Mouse (Mus musculus) liver, embryonic 15.5 days (tissue): ENCODE results near the gene Pcsk5. TPM values are rescaled to one million over a fixed set of nuclear protein-coding genes. Genes with fewer than 3 reads are reported as not detected.

Experiments used
- ATAC-seq: fragments of 200-750 bp; cut with Nextera tagmentation; 2 replicates; pipeline ENCODE4 v1.8.0; 2017; ENCODE audit warnings: moderate number of reproducible peaks, mild to moderate bottlenecking, moderate library complexity; ENCODE audit not compliant: insufficient read depth
- H3K27ac ChIP-seq: fragments of 300-500 bp; sonication (generic); replicated peaks from 2 replicates; pipeline ENCODE4 v1.5.1; 2015; ENCODE audit warnings: mild to moderate bottlenecking, inconsistent platforms
- H3K27me3 ChIP-seq: fragments of 300-500 bp; sonication (generic); 2 replicates; pipeline ENCODE4 v1.6.1; 2015; ENCODE audit warnings: mild to moderate bottlenecking, inconsistent platforms
- H3K36me3 ChIP-seq: fragments of 300-500 bp; sonication (generic); replicated peaks from 2 replicates; pipeline ENCODE4 v1.6.1; 2015; ENCODE audit warnings: moderate library complexity, mild to moderate bottlenecking, inconsistent platforms
- H3K4me1 ChIP-seq: fragments of 300-500 bp; sonication (generic); replicated peaks from 2 replicates; pipeline ENCODE4 v1.6.1; 2015; ENCODE audit warnings: inconsistent platforms
- H3K4me2 ChIP-seq: fragments of 300-500 bp; sonication (generic); 2 replicates; pipeline ENCODE4 v1.6.1; 2015; ENCODE audit warnings: moderate library complexity, mild to moderate bottlenecking, inconsistent platforms
- H3K4me3 ChIP-seq: fragments of 300-500 bp; sonication (generic); replicated peaks from 2 replicates; pipeline ENCODE4 v1.5.1; 2015; ENCODE audit warnings: mild to moderate bottlenecking, inconsistent platforms
- H3K9ac ChIP-seq: fragments of 300-500 bp; sonication (generic); 2 replicates; pipeline ENCODE4 v1.6.1; 2015; ENCODE audit warnings: moderate library complexity, mild to moderate bottlenecking, inconsistent platforms
- H3K9me3 ChIP-seq: fragments of 300-500 bp; sonication (generic); replicated peaks from 2 replicates; pipeline ENCODE4 v1.6.1; 2016; ENCODE audit warnings: inconsistent platforms
- WGBS: fragments of 180-500 bp; shearing (Covaris S2); methylation state at CpG from one replicate; pipeline ENCODE4 v1.1.7; 2015; ENCODE audit warnings: mixed read lengths; ENCODE audit not compliant: insufficient replicate concordance; 5-methylcytosine and 5-hydroxymethylcytosine counted together
- polyA plus RNA-seq: library from polyadenylated mRNA; unstranded; fragments of >200 nt; fragmentation: Nextera tagmentation; extraction: Ambion mirVana; gene quantifications from 2 replicates; pipeline ENCODE4 v1.2.1, GENCODE M21; 2015

Gene Pcsk5
- polyA plus RNA-seq, 1 experiment from 2014 or later = 1.4 TPM

GRCm38 (mm10) chr19:17836566-17837470 is 614 bp downstream of the Pcsk5 start:
- Histone ChIP-seq H3K27ac (0 out of 2 replicates have a peak overlapping the region, but pooled peaks have one; percentile 29), H3K27me3 (peaks cover 39% of the 10 kb centered on the region), H3K9ac (peak overlapping the region; percentile 21; the same call in 1 of the 2 replicates), H3K36me3 (no peaks in the 10 kb centered on the region), H3K4me1 (peaks cover 2% of the 10 kb centered on the region; the same call in 1 of the 2 replicates), H3K4me3 (peak overlapping the region; percentile 56), H3K4me2 (peak overlapping the region; percentile 64), H3K9me3 (no peaks in the 10 kb centered on the region)
- under 1% methylated on average over 66 of the region's 72 CpGs for WGBS
- ATAC-seq = peak; percentile 47; the same call in 1 of the 2 replicates

DNA sequence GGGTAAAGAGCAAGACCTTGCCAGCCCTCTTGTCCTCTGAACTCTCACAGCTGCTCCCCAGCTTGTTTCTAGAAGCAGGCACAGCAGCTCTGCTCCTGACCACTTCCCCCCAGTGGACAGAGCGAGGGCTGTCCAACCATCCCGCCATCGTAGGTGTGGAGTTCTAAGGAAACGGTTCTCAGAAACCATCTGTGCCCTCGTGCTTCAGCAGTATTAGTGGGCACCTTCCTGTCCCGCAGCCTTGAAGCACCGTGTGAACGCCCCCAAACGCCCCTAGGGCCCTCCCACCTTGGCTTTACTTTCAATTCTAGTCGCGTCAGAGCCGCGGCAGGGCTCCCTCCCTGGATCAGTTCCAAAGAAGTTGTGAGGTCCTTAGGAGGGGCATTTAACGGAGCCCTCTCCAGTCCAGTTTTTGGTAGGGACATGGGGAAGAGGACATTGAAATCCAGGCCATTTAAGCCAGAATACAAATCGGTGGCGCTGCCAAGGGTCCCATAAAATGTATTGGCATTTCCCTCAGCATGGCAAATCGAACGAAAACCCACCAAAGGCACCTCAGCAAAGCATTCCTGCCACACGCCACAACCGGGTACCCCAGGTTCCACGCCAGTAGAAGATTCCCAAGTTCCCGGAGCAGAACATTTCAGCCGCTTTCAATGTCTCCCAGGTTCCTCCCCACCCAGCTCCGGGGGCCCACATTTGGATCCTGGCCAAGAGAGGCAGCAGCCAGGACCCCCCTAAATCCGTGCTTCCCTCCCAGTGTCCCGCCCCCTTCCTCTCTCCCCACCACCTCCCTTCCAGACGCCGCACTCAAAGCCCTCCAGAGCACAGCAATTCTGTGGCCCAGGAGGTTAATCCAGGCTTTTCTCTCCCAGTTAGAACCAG is 1.5 kb downstream of the Pcsk5 start:
- Histone ChIP-seq H3K4me2 (peak overlapping the region; percentile 64), H3K9ac (no peak overlapping the region; the same call in 1 of the 2 replicates), H3K36me3 (no peaks in the 10 kb centered on the region), H3K27me3 (peaks cover 39% of the 10 kb centered on the region), H3K4me3 (peak overlapping the region; percentile 56), H3K9me3 (no peaks in the 10 kb centered on the region), H3K4me1 (peaks cover 2% of the 10 kb centered on the region; the same call in 1 of the 2 replicates), H3K27ac (no peak overlapping the region)
- no peak for ATAC-seq
- WGBS = under 1% methylated on average over 28 of the region's 28 CpGs

DNA sequence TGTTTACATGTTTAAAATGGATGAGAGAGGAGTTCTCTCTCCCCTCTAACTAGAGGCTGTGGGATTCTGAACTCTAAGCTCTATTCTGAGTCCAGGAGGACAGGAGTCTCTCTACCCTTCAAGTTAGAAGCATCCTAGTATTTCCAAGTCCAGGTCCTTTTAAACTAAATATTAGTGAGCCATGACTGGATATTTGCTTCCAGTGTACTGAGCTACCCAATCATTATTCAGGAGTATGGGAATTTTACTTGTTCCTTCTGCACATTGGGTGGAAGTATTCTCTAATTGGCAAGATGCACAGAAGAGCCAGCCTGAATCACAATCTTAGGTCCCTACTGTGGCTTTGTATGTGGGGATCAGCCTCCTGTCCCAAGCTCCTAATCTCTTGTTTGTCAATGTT is 2.5 kb downstream of the Pcsk5 start:
- H3K27me3 ChIP-seq = peaks cover 39% of the 10 kb centered on the region
- H3K9ac ChIP-seq = no peak overlapping the region
- H3K4me3 ChIP-seq = no peak overlapping the region
- H3K4me1 ChIP-seq = peaks cover 2% of the 10 kb centered on the region; the same call in 1 of the 2 replicates
- H3K27ac ChIP-seq = no peak overlapping the region
- no peak for ATAC-seq
- no peak overlapping the region for H3K4me2 ChIP-seq
- no peaks in the 10 kb centered on the region for H3K9me3 ChIP-seq
- H3K36me3 ChIP-seq = no peaks in the 10 kb centered on the region

DNA sequence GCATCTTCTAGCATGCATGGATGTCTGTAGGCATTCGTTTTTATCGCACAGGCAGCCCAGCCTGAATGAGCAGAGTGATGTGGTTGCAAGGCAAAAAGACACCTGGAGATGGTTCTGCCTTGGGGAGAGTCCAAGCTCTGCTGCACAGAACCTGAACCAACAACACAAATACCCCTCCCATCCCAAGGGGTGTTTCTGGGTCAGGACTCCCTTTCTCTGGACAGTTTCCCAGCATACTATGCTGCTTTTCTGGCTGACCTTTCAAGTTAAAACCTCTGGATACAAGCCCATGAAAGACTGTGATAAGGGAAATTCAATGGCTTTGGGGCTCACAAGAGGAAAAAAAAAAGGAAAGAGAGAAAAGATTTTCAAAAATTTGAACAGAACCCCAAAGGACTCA is 6.1 kb downstream of the Pcsk5 start:
- Histone ChIP-seq H3K4me3 (no peak overlapping the region), H3K27me3 (peaks cover 16% of the 10 kb centered on the region), H3K27ac (no peak overlapping the region), H3K9ac (no peak overlapping the region), H3K36me3 (no peaks in the 10 kb centered on the region), H3K9me3 (no peaks in the 10 kb centered on the region), H3K4me1 (peaks cover 2% of the 10 kb centered on the region; the same call in 1 of the 2 replicates), H3K4me2 (no peak overlapping the region)
- WGBS = 70% methylated on average over 2 of the region's 2 CpGs
- ATAC-seq = no peak

DNA sequence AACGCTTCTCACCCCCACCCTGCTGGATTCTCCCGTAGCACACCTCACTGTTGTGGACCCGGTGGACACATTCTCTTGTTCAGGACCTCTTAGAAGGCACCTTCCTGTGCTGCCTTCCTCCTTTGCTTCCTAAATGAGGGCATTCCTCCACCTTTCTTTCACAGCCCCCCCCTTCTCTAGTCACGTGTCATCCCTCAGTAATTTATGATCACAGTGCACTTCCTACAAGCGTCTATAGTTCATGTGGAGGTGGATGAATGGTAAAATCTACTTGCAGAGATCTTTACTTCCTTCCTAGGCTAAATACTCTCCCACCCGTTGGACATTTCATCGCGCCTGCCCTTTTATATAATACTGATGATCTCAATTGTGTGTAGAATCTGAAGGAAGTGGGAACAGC is 9.0 kb downstream of the Pcsk5 start:
- no peak for ATAC-seq
- Histone ChIP-seq H3K4me2 (no peak overlapping the region), H3K4me1 (no peaks in the 10 kb centered on the region), H3K4me3 (no peak overlapping the region), H3K36me3 (no peaks in the 10 kb centered on the region), H3K9ac (no peak overlapping the region), H3K27ac (no peak overlapping the region), H3K9me3 (no peaks in the 10 kb centered on the region), H3K27me3 (no peaks in the 10 kb centered on the region)
- 26% methylated on average over 8 of the region's 8 CpGs for WGBS

- H3K4me2 ChIP-seq = no peak overlapping the region
- 46% methylated on average over 3 of the region's 3 CpGs for WGBS
- no peak overlapping the region for H3K4me3 ChIP-seq
- no peak overlapping the region for H3K27ac ChIP-seq
- no peaks in the 10 kb centered on the region for H3K9me3 ChIP-seq
- ATAC-seq = no peak
- H3K27me3 ChIP-seq = no peaks in the 10 kb centered on the region
- no peaks in the 10 kb centered on the region for H3K36me3 ChIP-seq
- no peak overlapping the region for H3K9ac ChIP-seq
- H3K4me1 ChIP-seq = no peaks in the 10 kb centered on the region
Observed at GRCm38 (mm10) chr19:17826694-17827093, 10.7 kb downstream of the Pcsk5 start.

DNA sequence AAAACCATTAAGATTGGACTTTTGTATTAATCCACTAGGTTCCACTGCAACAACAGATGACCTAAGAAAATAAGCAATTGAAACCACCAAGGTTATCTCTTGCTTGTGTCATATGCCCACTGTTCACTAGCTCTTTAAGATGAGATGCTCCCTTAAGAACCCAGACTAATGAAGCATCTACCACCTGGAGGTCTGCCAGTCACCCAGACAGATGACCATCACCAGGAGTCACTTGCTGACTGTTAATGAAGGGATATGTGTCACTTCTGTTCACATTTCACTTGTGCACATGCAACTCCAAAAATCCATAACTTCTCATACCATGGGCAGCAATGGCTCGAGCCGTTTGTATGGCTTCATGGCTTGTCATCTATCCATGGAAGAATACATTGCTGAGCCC is 17.4 kb downstream of the Pcsk5 start:
- Histone ChIP-seq H3K4me3 (no peak overlapping the region), H3K4me1 (no peaks in the 10 kb centered on the region), H3K9me3 (no peaks in the 10 kb centered on the region), H3K27ac (no peak overlapping the region), H3K9ac (no peak overlapping the region), H3K27me3 (no peaks in the 10 kb centered on the region), H3K4me2 (no peak overlapping the region), H3K36me3 (no peaks in the 10 kb centered on the region)
- no peak for ATAC-seq
- 66% methylated on average over 2 of the region's 2 CpGs for WGBS

DNA sequence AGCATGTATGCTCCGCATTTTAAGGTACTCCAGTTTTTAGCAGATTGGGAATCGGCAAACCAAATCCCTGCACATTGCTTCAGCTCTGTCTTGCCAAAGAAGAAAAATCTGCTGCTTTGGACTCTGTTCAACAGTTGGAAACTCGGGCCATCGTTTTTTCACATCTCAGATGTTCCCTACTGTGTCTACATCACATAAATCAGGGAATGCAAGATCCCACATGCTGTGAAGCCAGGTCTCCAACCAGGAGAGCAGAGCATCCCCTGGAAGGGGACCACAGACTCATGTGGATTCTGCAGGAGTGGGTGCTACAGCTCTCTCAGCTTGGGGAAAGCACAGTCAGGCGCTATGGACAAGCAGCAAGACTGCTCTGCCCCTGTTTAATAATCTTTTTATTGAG is 18.4 kb downstream of the Pcsk5 start:
- H3K9ac ChIP-seq = no peak overlapping the region
- H3K4me3 ChIP-seq = no peak overlapping the region
- no peak for ATAC-seq
- H3K9me3 ChIP-seq = no peaks in the 10 kb centered on the region
- 61% methylated on average over 5 of the region's 5 CpGs for WGBS
- no peaks in the 10 kb centered on the region for H3K4me1 ChIP-seq
- no peaks in the 10 kb centered on the region for H3K27me3 ChIP-seq
- H3K36me3 ChIP-seq = no peaks in the 10 kb centered on the region
- no peak overlapping the region for H3K27ac ChIP-seq
- no peak overlapping the region for H3K4me2 ChIP-seq

GRCm38 (mm10) chr19:17815062-17815461 is 22.4 kb downstream of the Pcsk5 start:
- Histone ChIP-seq H3K9ac (no peak overlapping the region), H3K9me3 (no peaks in the 10 kb centered on the region), H3K27ac (no peak overlapping the region), H3K27me3 (no peaks in the 10 kb centered on the region), H3K4me2 (no peak overlapping the region), H3K4me1 (no peaks in the 10 kb centered on the region), H3K36me3 (no peaks in the 10 kb centered on the region), H3K4me3 (no peak overlapping the region)
- ATAC-seq = no peak
- WGBS = 64% methylated on average over 3 of the region's 3 CpGs

- no peak for ATAC-seq
- H3K27ac ChIP-seq = no peak overlapping the region
Observed at GRCm38 (mm10) chr19:17813449-17813990, 23.9 kb downstream of the Pcsk5 start.

GRCm38 (mm10) chr19:17812661-17813060 is 24.8 kb downstream of the Pcsk5 start:
- no peak for ATAC-seq
- Histone ChIP-seq H3K4me1 (no peaks in the 10 kb centered on the region), H3K9ac (no peak overlapping the region), H3K27me3 (no peaks in the 10 kb centered on the region), H3K27ac (no peak overlapping the region), H3K36me3 (no peaks in the 10 kb centered on the region), H3K4me3 (no peak overlapping the region), H3K9me3 (no peaks in the 10 kb centered on the region), H3K4me2 (no peak overlapping the region)
- 53% methylated on average over 7 of the region's 7 CpGs for WGBS

More at GRCm38 (mm10) chr19:17813449-17813990, 23.9 kb downstream of the Pcsk5 start:
- Histone ChIP-seq H3K9me3 (no peaks in the 10 kb centered on the region), H3K36me3 (no peaks in the 10 kb centered on the region), H3K27me3 (no peaks in the 10 kb centered on the region), H3K9ac (no peak overlapping the region), H3K4me1 (no peaks in the 10 kb centered on the region), H3K4me2 (no peak overlapping the region), H3K4me3 (no peak overlapping the region)
- 41% methylated on average over 5 of the region's 5 CpGs for WGBS
